8 mouse cellular contexts compared by ENCODE assay signal in genomic region chr1:92113243-92114009, GRCm38 (mm10).
DNase-seq lines count a peak whose midpoint lies in the region; ATAC-seq and TF ChIP-seq lines count a peak whose summit lies in the region.

No protein-coding gene starts in this region.

- no peak for TF ChIP-seq POLR2A in cerebellum, adult 2 months (IDR thresholded peaks at IDR 0.05; ENCODE audit: borderline replicate concordance, insufficient read depth, low read length)

- H3K9ac ChIP-seq in kidney, embryonic 14.5 days (ENCODE audit: low read depth, low read length) = no peak overlapping the region
- no peak overlapping the region for H3K9ac ChIP-seq in embryonic facial prominence, embryonic 12.5 days

- H3K4me1 ChIP-seq in cerebellum, adult 2 months (ENCODE audit: control insufficient read depth, insufficient read depth, low read length) = peaks cover 47% of the 10 kb centered on the region
- peaks cover 11% of the 10 kb centered on the region for H3K4me1 ChIP-seq in kidney, embryonic 14.5 days (ENCODE audit: control insufficient read depth, insufficient read depth, low read length)
- H3K4me1 ChIP-seq in embryonic facial prominence, embryonic 12.5 days = peaks cover 29% of the 10 kb centered on the region

- 87% methylated on average over 6 of the region's 6 CpGs for WGBS in cerebellum, adult 2 months
- WGBS in kidney, embryonic 14.5 days = 66% methylated on average over 6 of the region's 6 CpGs
- WGBS in embryonic facial prominence, embryonic 12.5 days = 35% methylated on average over 6 of the region's 6 CpGs

- no peak for DNase-seq in cerebellum, adult 2 months
- no peak for DNase-seq in cerebellum, adult 11 months
- DNase-seq in kidney, postnatal 14 days = peak; percentile 25
- DNase-seq in lung, postnatal 14 days = peak; percentile 23
- no peak for DNase-seq in ovary, postnatal 36 days (ENCODE audit: low spot score)
- DNase-seq in urinary bladder, adult 2 months (ENCODE audit: low spot score) = no peak

- no peak for ATAC-seq in kidney, embryonic 14.5 days (ENCODE audit: low FRiP score, low TSS enrichment)
- ATAC-seq in embryonic facial prominence, embryonic 12.5 days (ENCODE audit: insufficient number of reproducible peaks, insufficient read depth, low FRiP score, low TSS enrichment) = no peak

- H3K27me3 ChIP-seq in cerebellum, adult 2 months (ENCODE audit: control insufficient read depth, insufficient read depth, low read length) = no peaks in the 10 kb centered on the region
- H3K27me3 ChIP-seq in kidney, embryonic 14.5 days (ENCODE audit: control insufficient read depth, insufficient read depth, low read length) = no peaks in the 10 kb centered on the region
- no peaks in the 10 kb centered on the region for H3K27me3 ChIP-seq in embryonic facial prominence, embryonic 12.5 days

- no peak overlapping the region for H3K4me2 ChIP-seq in kidney, embryonic 14.5 days (replicated peaks; ENCODE audit: low read depth, low read length)
- no peak overlapping the region for H3K4me2 ChIP-seq in embryonic facial prominence, embryonic 12.5 days (replicated peaks)

- H3K27ac ChIP-seq in cerebellum, adult 2 months (ENCODE audit: insufficient read depth, low read length) = 0 out of 2 replicates have a peak overlapping the region, but pooled peaks have one; percentile 33
- no peak overlapping the region for H3K27ac ChIP-seq in kidney, embryonic 14.5 days (ENCODE audit: low read depth, low read length)
- H3K27ac ChIP-seq in embryonic facial prominence, embryonic 12.5 days = peak overlapping the region; percentile 4; the same call in 1 of the 2 replicates

- H3K36me3 ChIP-seq in kidney, embryonic 14.5 days (ENCODE audit: control insufficient read depth, insufficient read depth, low read length) = no peaks in the 10 kb centered on the region
- H3K36me3 ChIP-seq in embryonic facial prominence, embryonic 12.5 days = no peaks in the 10 kb centered on the region

- no peak overlapping the region for H3K4me3 ChIP-seq in cerebellum, adult 2 months (replicated peaks; ENCODE audit: insufficient read depth, low read depth, low read length)
- no peak overlapping the region for H3K4me3 ChIP-seq in kidney, embryonic 14.5 days (ENCODE audit: low read length)
- no peak overlapping the region for H3K4me3 ChIP-seq in embryonic facial prominence, embryonic 12.5 days

- TF ChIP-seq CTCF in cerebellum, adult 2 months (IDR thresholded peaks at IDR 0.05; ENCODE audit: borderline replicate concordance, insufficient read depth, low read depth, low read length) = no peak

- H3K9me3 ChIP-seq in kidney, embryonic 14.5 days (ENCODE audit: control insufficient read depth, low read length) = no peaks in the 10 kb centered on the region
- H3K9me3 ChIP-seq in embryonic facial prominence, embryonic 12.5 days = no peaks in the 10 kb centered on the region

Comparison
In these comparisons a context has a peak if more than half of its experiments do, and no peak if none do; other contexts are left out.
1. DNase-seq: peak in kidney, postnatal 14 days (single experiment) and lung, postnatal 14 days (single experiment); none in cerebellum, adult 2 months (0 of 2), cerebellum, adult 11 months (single experiment), ovary, postnatal 36 days (single experiment) and urinary bladder, adult 2 months (single experiment).